Mouse (Mus musculus): ENCODE results near the gene Gm42674. TPM values are rescaled to one million over a fixed set of nuclear protein-coding genes. Genes with fewer than 3 reads are reported as not detected.

Gm42674 gene
- polyA plus RNA-seq, 1 experiment, result not detected

GRCm38 (mm10) chr3:90594466-90594865 is 7.2 kb upstream of the Gm42674 start:
- Histone ChIP-seq H3K4me1 (ENCODE audit: control insufficient read depth, insufficient read depth, low read length) (0 out of 2 replicates have a peak, but pooled peaks cover 3% of the 10 kb centered on the region), H3K4me3 (ENCODE audit: insufficient read depth, low read depth, low read length) (no peak overlapping the region), H3K27ac (ENCODE audit: insufficient read depth, low read depth, low read length) (no peak overlapping the region)
- no peak for TF ChIP-seq POLR2A (IDR thresholded peaks at IDR 0.05; ENCODE audit: insufficient read depth, low read depth, low read length)
- TF ChIP-seq CTCF (IDR thresholded peaks at IDR 0.05; ENCODE audit: insufficient read depth, low read depth, low read length), result no peak
- WGBS, result 86% methylated on average over 1 of the region's 1 CpGs

GRCm38 (mm10) chr3:90595556-90595955 is 6.1 kb upstream of the Gm42674 start:
- 88% methylated on average over 5 of the region's 5 CpGs for WGBS
- no peak for TF ChIP-seq CTCF (IDR thresholded peaks at IDR 0.05; ENCODE audit: insufficient read depth, low read depth, low read length)
- no peak for TF ChIP-seq POLR2A (IDR thresholded peaks at IDR 0.05; ENCODE audit: insufficient read depth, low read depth, low read length)
- Histone ChIP-seq H3K4me1 (ENCODE audit: control insufficient read depth, insufficient read depth, low read length) (peaks cover 12% of the 10 kb centered on the region; the same call in 1 of the 2 replicates), H3K27ac (ENCODE audit: insufficient read depth, low read depth, low read length) (no peak overlapping the region), H3K4me3 (ENCODE audit: insufficient read depth, low read depth, low read length) (no peak overlapping the region)

- no peak overlapping the region for H3K4me3 ChIP-seq (ENCODE audit: insufficient read depth, low read depth, low read length)
- no peak overlapping the region for H3K27ac ChIP-seq (ENCODE audit: insufficient read depth, low read depth, low read length)
- H3K4me1 ChIP-seq (ENCODE audit: control insufficient read depth, insufficient read depth, low read length), result peaks cover 19% of the 10 kb centered on the region; the same call in 1 of the 2 replicates
- TF ChIP-seq CTCF (IDR thresholded peaks at IDR 0.05; ENCODE audit: insufficient read depth, low read depth, low read length) (no peak), POLR2A (IDR thresholded peaks at IDR 0.05; ENCODE audit: insufficient read depth, low read depth, low read length) (no peak)
- WGBS, result 94% methylated on average over 6 of the region's 6 CpGs
These were observed 4.9 kb upstream of the Gm42674 start for GRCm38 (mm10) chr3:90596810-90597209.

GRCm38 (mm10) chr3:90597736-90598135 is 4.0 kb upstream of the Gm42674 start:
- no peak overlapping the region for H3K4me3 ChIP-seq (ENCODE audit: insufficient read depth, low read depth, low read length)
- 47% methylated on average over 6 of the region's 6 CpGs for WGBS
- TF ChIP-seq POLR2A (IDR thresholded peaks at IDR 0.05; ENCODE audit: insufficient read depth, low read depth, low read length), result no peak
- TF ChIP-seq CTCF (IDR thresholded peaks at IDR 0.05; ENCODE audit: insufficient read depth, low read depth, low read length), result no peak
- H3K27ac ChIP-seq (ENCODE audit: insufficient read depth, low read depth, low read length), result no peak overlapping the region
- H3K4me1 ChIP-seq (ENCODE audit: control insufficient read depth, insufficient read depth, low read length), result peaks cover 19% of the 10 kb centered on the region; the same call in 1 of the 2 replicates

- H3K4me3 ChIP-seq (ENCODE audit: insufficient read depth, low read depth, low read length), result no peak overlapping the region
- no peak for TF ChIP-seq POLR2A (IDR thresholded peaks at IDR 0.05; ENCODE audit: insufficient read depth, low read depth, low read length)
- WGBS, result 77% methylated on average over 4 of the region's 4 CpGs
- peaks cover 20% of the 10 kb centered on the region for H3K4me1 ChIP-seq (ENCODE audit: control insufficient read depth, insufficient read depth, low read length)
- H3K27ac ChIP-seq (ENCODE audit: insufficient read depth, low read depth, low read length), result no peak overlapping the region
These were observed 3.5 kb upstream of the Gm42674 start for GRCm38 (mm10) chr3:90598212-90598611.

GRCm38 (mm10) chr3:90599401-90599800 is 2.3 kb upstream of the Gm42674 start:
- H3K4me3 ChIP-seq (ENCODE audit: insufficient read depth, low read depth, low read length), result no peak overlapping the region
- no peak overlapping the region for H3K27ac ChIP-seq (ENCODE audit: insufficient read depth, low read depth, low read length)
- peaks cover 29% of the 10 kb centered on the region for H3K4me1 ChIP-seq (ENCODE audit: control insufficient read depth, insufficient read depth, low read length)
- TF ChIP-seq POLR2A (IDR thresholded peaks at IDR 0.05; ENCODE audit: insufficient read depth, low read depth, low read length) (no peak), CTCF (IDR thresholded peaks at IDR 0.05; ENCODE audit: insufficient read depth, low read depth, low read length) (no peak)
- WGBS, result 76% methylated on average over 3 of the region's 3 CpGs

- Histone ChIP-seq H3K4me1 (ENCODE audit: control insufficient read depth, insufficient read depth, low read length) (peaks cover 35% of the 10 kb centered on the region), H3K4me3 (ENCODE audit: insufficient read depth, low read depth, low read length) (no peak overlapping the region), H3K27ac (ENCODE audit: insufficient read depth, low read depth, low read length) (no peak overlapping the region)
- TF ChIP-seq POLR2A (IDR thresholded peaks at IDR 0.05; ENCODE audit: insufficient read depth, low read depth, low read length), result no peak
- no peak for TF ChIP-seq CTCF (IDR thresholded peaks at IDR 0.05; ENCODE audit: insufficient read depth, low read depth, low read length)
- 72% methylated on average over 6 of the region's 6 CpGs for WGBS
These were observed 1.7 kb upstream of the Gm42674 start for GRCm38 (mm10) chr3:90600036-90600435.

GRCm38 (mm10) chr3:90600458-90601195 is 1.1 kb upstream of the Gm42674 start:
- WGBS, result 68% methylated on average over 8 of the region's 8 CpGs
- Histone ChIP-seq H3K4me3 (ENCODE audit: insufficient read depth, low read depth, low read length) (no peak overlapping the region), H3K4me1 (ENCODE audit: control insufficient read depth, insufficient read depth, low read length) (peaks cover 35% of the 10 kb centered on the region), H3K27ac (ENCODE audit: insufficient read depth, low read depth, low read length) (no peak overlapping the region)
- no peak for TF ChIP-seq CTCF (IDR thresholded peaks at IDR 0.05; ENCODE audit: insufficient read depth, low read depth, low read length)
- TF ChIP-seq POLR2A (IDR thresholded peaks at IDR 0.05; ENCODE audit: insufficient read depth, low read depth, low read length), result no peak

GRCm38 (mm10) chr3:90603623-90604022 is 1.9 kb downstream of the Gm42674 start, which contains the start of gene S100a4:
Gene S100a4 (plus strand): TSS chr3:90603771.
- TF ChIP-seq CTCF (IDR thresholded peaks at IDR 0.05; ENCODE audit: insufficient read depth, low read depth, low read length) (no peak), POLR2A (IDR thresholded peaks at IDR 0.05; ENCODE audit: insufficient read depth, low read depth, low read length) (no peak)
- Histone ChIP-seq H3K4me1 (ENCODE audit: control insufficient read depth, insufficient read depth, low read length) (peaks cover 38% of the 10 kb centered on the region), H3K4me3 (ENCODE audit: insufficient read depth, low read depth, low read length) (no peak within 1 kb of the TSS), H3K27ac (ENCODE audit: insufficient read depth, low read depth, low read length) (peak within 1 kb of the TSS; percentile 27; the same call in 1 of the 2 replicates)
- 41% methylated on average over 3 of the region's 3 CpGs for WGBS
